Comparison of ENCODE assay signal across 8 mouse cellular contexts in the genomic region with DNA sequence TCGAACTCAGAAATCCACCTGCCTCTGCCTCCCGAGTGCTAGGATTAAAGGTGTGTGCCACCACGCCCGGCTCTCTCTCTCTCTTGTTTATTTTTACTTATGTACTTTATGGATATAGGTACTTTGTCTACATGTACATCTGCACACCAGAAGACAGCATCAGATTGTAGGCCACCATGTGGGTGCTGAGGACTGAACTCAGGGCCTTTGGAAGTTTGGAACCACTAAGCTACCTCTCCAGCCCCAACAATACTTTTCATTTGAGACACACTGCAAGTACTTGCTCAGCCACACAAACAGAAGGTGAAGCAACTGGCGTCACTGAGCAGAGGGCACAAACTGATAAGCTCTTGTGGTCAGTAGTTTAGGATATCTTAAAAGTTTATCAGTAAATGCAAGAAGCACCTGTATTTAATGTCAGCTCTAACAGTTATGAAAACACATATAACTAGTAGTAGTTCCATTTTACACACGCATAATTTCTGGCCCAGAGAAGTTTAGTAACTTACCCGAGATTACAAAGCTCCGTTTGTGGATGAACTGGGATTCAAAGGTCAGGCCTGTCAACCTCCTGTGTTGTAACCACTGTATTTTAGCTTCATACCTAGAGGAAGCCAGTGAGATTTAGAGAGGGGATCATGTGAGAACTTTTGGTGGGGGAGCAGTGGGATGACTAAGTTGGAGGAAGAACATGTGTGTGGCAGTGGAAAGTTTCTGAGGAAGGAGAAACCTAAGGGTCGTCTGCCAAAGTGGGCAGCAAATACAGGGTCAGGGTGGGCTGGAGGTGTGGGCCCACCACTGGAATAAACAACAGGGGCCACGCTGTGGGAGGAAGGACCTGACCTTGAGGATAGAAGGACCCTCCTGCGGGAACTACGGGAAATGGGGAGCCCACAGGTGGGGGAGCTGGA. TPM values are rescaled to one million over a fixed set of nuclear protein-coding genes. Genes with fewer than 3 reads are reported as not detected.
DNase-seq lines count a peak whose midpoint lies in the region; ATAC-seq lines count a peak whose summit lies in the region.

No protein-coding gene starts in this region.

- ATAC-seq in lung, embryonic 15.5 days (ENCODE audit: borderline replicate concordance, extremely low read depth, low FRiP score, low TSS enrichment), result no peak
- no peak for ATAC-seq in hindbrain, embryonic 11.5 days (ENCODE audit: low FRiP score)

- H3K9me3 ChIP-seq in lung, embryonic 15.5 days, result no peaks in the 10 kb centered on the region
- H3K9me3 ChIP-seq in hindbrain, embryonic 11.5 days (ENCODE audit: control insufficient read depth, low read length), result no peaks in the 10 kb centered on the region

- peak overlapping the region; percentile 89 for H3K4me3 ChIP-seq in lung, embryonic 15.5 days
- H3K4me3 ChIP-seq in hindbrain, embryonic 11.5 days (ENCODE audit: low read depth, low read length), result peak overlapping the region; percentile 85
- peak overlapping the region; percentile 92 for H3K4me3 ChIP-seq in macrophage (ENCODE audit: inconsistent target)

- no peak for DNase-seq in lung, postnatal 14 days
- peak; percentile 70 for DNase-seq in c-Kit-positive CD71-positive TER-119-positive erythroid progenitor cells, embryonic 14.5 days (ENCODE audit: low spot score)
- no peak for DNase-seq in hindbrain, embryonic 11.5 days (ENCODE audit: low spot score)
- no peak for DNase-seq in retina, embryonic 14.5 days (ENCODE audit: low spot score)
- no peak for DNase-seq in left cerebral cortex, adult 11 months (ENCODE audit: low spot score)
- no peak for DNase-seq in testis, postnatal 10 days (ENCODE audit: low spot score)

- H3K79me2 ChIP-seq in macrophage (ENCODE audit: inconsistent target), result peaks cover 52% of the 10 kb centered on the region

- H3K27ac ChIP-seq in lung, embryonic 15.5 days, result peak overlapping the region; percentile 95; the same call in 1 of the 2 replicates
- no peak overlapping the region for H3K27ac ChIP-seq in hindbrain, embryonic 11.5 days (ENCODE audit: low read depth, low read length)
- peak overlapping the region; percentile 95 for H3K27ac ChIP-seq in macrophage

- peak overlapping the region; percentile 82 for H3K4me2 ChIP-seq in lung, embryonic 15.5 days
- peak overlapping the region; percentile 80 for H3K4me2 ChIP-seq in hindbrain, embryonic 11.5 days (replicated peaks; ENCODE audit: low read depth, low read length)

- H3K36me3 ChIP-seq in lung, embryonic 15.5 days, result peaks cover 36% of the 10 kb centered on the region
- H3K36me3 ChIP-seq in hindbrain, embryonic 11.5 days (ENCODE audit: control insufficient read depth, insufficient read depth, low read length), result peaks cover 2% of the 10 kb centered on the region
- peaks cover 22% of the 10 kb centered on the region for H3K36me3 ChIP-seq in macrophage (ENCODE audit: inconsistent target)

- peak overlapping the region; percentile 95 for H3K9ac ChIP-seq in lung, embryonic 15.5 days
- H3K9ac ChIP-seq in hindbrain, embryonic 11.5 days (ENCODE audit: low read depth, low read length), result peak overlapping the region; percentile 89

- peaks cover 23% of the 10 kb centered on the region for H3K4me1 ChIP-seq in lung, embryonic 15.5 days
- 0 out of 2 replicates have a peak, but pooled peaks cover 2% of the 10 kb centered on the region for H3K4me1 ChIP-seq in hindbrain, embryonic 11.5 days (replicated peaks; ENCODE audit: control insufficient read depth, insufficient read depth, low read length)

- 41% methylated on average over 12 of the region's 12 CpGs for WGBS in lung, embryonic 15.5 days
- WGBS in hindbrain, embryonic 11.5 days, result 52% methylated on average over 12 of the region's 12 CpGs
- 30% methylated on average over 12 of the region's 12 CpGs for WGBS in macrophage (ENCODE audit: missing documents)

- no peaks in the 10 kb centered on the region for H3K27me3 ChIP-seq in lung, embryonic 15.5 days
- no peaks in the 10 kb centered on the region for H3K27me3 ChIP-seq in hindbrain, embryonic 11.5 days (ENCODE audit: control insufficient read depth, insufficient read depth, low read length)

RNA-seq across cellular contexts. Expression of gene Ndst2, which starts 1.1 kb away (rescaled TPM):
- 26.0 and 26.9 TPM in 2 replicates for polyA plus RNA-seq in lung, embryonic 15.5 days (2015; fragmentation: Nextera tagmentation; extraction: Ambion mirVana)
- polyA plus RNA-seq in hindbrain, embryonic 11.5 days (2014; fragmentation: Nextera tagmentation; extraction: Ambion mirVana), result 20.2 and 21.0 TPM in 2 replicates
- total RNA-seq in macrophage (2018; cell fraction: chromatin; rRNA removed), result 100 to 1,000 TPM in 21 of 26 experiments, 10 to 100 TPM in 5; 68.3 to 330 (median 160) TPM
- total RNA-seq in macrophage (2018; cell fraction: cytosol; rRNA removed), result 10 to 100 TPM; 24.5 to 83.9 (median 48.9) TPM
- total RNA-seq in macrophage (2018; cell fraction: nucleus; rRNA removed), result 100 to 1,000 TPM in 21 of 26 experiments, 10 to 100 TPM in 5; 69.3 to 295 (median 131) TPM
- polyA plus RNA-seq in macrophage (2018), result 30.3 to 67.9 TPM (median 35.8 TPM) in 3 replicates

RNA-seq across cellular contexts. Expression of gene Zswim8, which starts 25.9 kb away (rescaled TPM):
- polyA plus RNA-seq in lung, embryonic 15.5 days (2015; fragmentation: Nextera tagmentation; extraction: Ambion mirVana), result 29.4 and 30.7 TPM in 2 replicates
- 25.2 and 32.7 TPM in 2 replicates for polyA plus RNA-seq in hindbrain, embryonic 11.5 days (2014; fragmentation: Nextera tagmentation; extraction: Ambion mirVana)
- total RNA-seq in macrophage (2018; cell fraction: chromatin; rRNA removed), result 100 to 1,000 TPM; 322 to 740 (median 494) TPM
- 10 to 100 TPM; 30.5 to 65.8 (median 44.9) TPM for total RNA-seq in macrophage (2018; cell fraction: cytosol; rRNA removed)
- total RNA-seq in macrophage (2018; cell fraction: nucleus; rRNA removed), result 100 to 1,000 TPM; 207 to 425 (median 288) TPM
- polyA plus RNA-seq in macrophage (2018), result 38.2 to 53.2 TPM (median 47.0 TPM) in 3 replicates

RNA-seq across cellular contexts. Expression of gene Chchd1, which starts 30.5 kb away (rescaled TPM):
- 189 and 191 TPM in 2 replicates for polyA plus RNA-seq in lung, embryonic 15.5 days (2015; fragmentation: Nextera tagmentation; extraction: Ambion mirVana)
- 210 and 223 TPM in 2 replicates for polyA plus RNA-seq in hindbrain, embryonic 11.5 days (2014; fragmentation: Nextera tagmentation; extraction: Ambion mirVana)
- total RNA-seq in macrophage (2018; cell fraction: chromatin; rRNA removed), result 10 to 100 TPM in 24 of 26 experiments, 1 to 10 TPM in 2; 9.8 to 58.5 (median 26.2) TPM
- 100 to 1,000 TPM in 2 of 26 experiments, 10 to 100 TPM in 24; 49.8 to 116 (median 73.2) TPM for total RNA-seq in macrophage (2018; cell fraction: cytosol; rRNA removed)
- total RNA-seq in macrophage (2018; cell fraction: nucleus; rRNA removed), result 10 to 100 TPM; 11.2 to 51.2 (median 21.9) TPM
- polyA plus RNA-seq in macrophage (2018), result 58.9 to 120 TPM (median 68.1 TPM) in 3 replicates

RNA-seq across cellular contexts. Expression of gene Fut11, which starts 38.5 kb away (rescaled TPM):
- polyA plus RNA-seq in lung, embryonic 15.5 days (2015; fragmentation: Nextera tagmentation; extraction: Ambion mirVana), result 33.6 and 34.0 TPM in 2 replicates
- polyA plus RNA-seq in hindbrain, embryonic 11.5 days (2014; fragmentation: Nextera tagmentation; extraction: Ambion mirVana), result 16.7 and 22.9 TPM in 2 replicates
- total RNA-seq in macrophage (2018; cell fraction: chromatin; rRNA removed), result 1 to 10 TPM in 25 of 26 experiments, under 1 TPM in 1; 1.00 to 9.2 (median 2.9) TPM
- 10 to 100 TPM in 6 of 26 experiments, 1 to 10 TPM in 20; 4.8 to 14.4 (median 8.4) TPM for total RNA-seq in macrophage (2018; cell fraction: cytosol; rRNA removed)
- 10 to 100 TPM in 13 of 26 experiments, 1 to 10 TPM in 13; 4.7 to 21.4 (median 10.0) TPM for total RNA-seq in macrophage (2018; cell fraction: nucleus; rRNA removed)
- polyA plus RNA-seq in macrophage (2018), result 6.3 to 12.2 TPM (median 8.0 TPM) in 3 replicates

RNA-seq across cellular contexts. Expression of gene Sec24c, which starts 59.2 kb away (rescaled TPM):
- polyA plus RNA-seq in lung, embryonic 15.5 days (2015; fragmentation: Nextera tagmentation; extraction: Ambion mirVana), result 88.2 and 92.8 TPM in 2 replicates
- polyA plus RNA-seq in hindbrain, embryonic 11.5 days (2014; fragmentation: Nextera tagmentation; extraction: Ambion mirVana), result 76.6 and 79.0 TPM in 2 replicates
- 100 to 1,000 TPM; 142 to 235 (median 175) TPM for total RNA-seq in macrophage (2018; cell fraction: chromatin; rRNA removed)
- 10 to 100 TPM; 51.1 to 71.1 (median 61.4) TPM for total RNA-seq in macrophage (2018; cell fraction: cytosol; rRNA removed)
- total RNA-seq in macrophage (2018; cell fraction: nucleus; rRNA removed), result 100 to 1,000 TPM in 10 of 26 experiments, 10 to 100 TPM in 16; 76.3 to 122 (median 96.9) TPM
- 43.0 to 56.3 TPM (median 51.3 TPM) in 3 replicates for polyA plus RNA-seq in macrophage (2018)
